Mouse (Mus musculus) heart, postnatal 0 days (tissue): ENCODE measurements around the gene Cdkal1.

ENCODE experiments used
- CTCF ChIP-seq: IDR thresholded peaks from 2 replicates; pipeline ENCODE4 v1.5.1; 2016; ENCODE audit warnings: antibody characterized with exemption, control low read depth, low read depth
- EP300 ChIP-seq: IDR thresholded peaks from 2 replicates; pipeline ENCODE4 v1.6.1; 2016; ENCODE audit warnings: antibody characterized with exemption, low read depth

- TF ChIP-seq CTCF (no peak), EP300 (no peak)
Measured at GRCm38 (mm10) chr13:29247800-29248199, 607.7 kb downstream of the Cdkal1 start.
